Mouse (Mus musculus) heart, adult 2 months (tissue): ENCODE results near the gene Exosc6.

ENCODE experiments used
- CTCF ChIP-seq: fragments of 200-600 bp; IDR thresholded peaks from 2 replicates; pipeline ENCODE4 v1.8.1; 2022; ENCODE audit warnings: antibody characterized with exemption, mild to moderate bottlenecking, moderate library complexity
- POLR2A ChIP-seq: fragments of 200-500 bp; IDR thresholded peaks from 2 replicates; pipeline ENCODE4 v1.6.1; 2011; ENCODE audit warnings: mild to moderate bottlenecking, low read depth, low read length, control low read depth; ENCODE audit not compliant: insufficient read depth

- TF ChIP-seq CTCF (no peak), POLR2A (no peak)
Observed at GRCm38 (mm10) chr8:111036591-111036990, 19.5 kb upstream of the Exosc6 start.
